Mouse (Mus musculus): ENCODE measurements around the gene Plekhg4. TPM values are rescaled to one million over a fixed set of nuclear protein-coding genes. Genes with fewer than 3 reads are reported as not detected.

Plekhg4 gene
- polyA plus RNA-seq (2016; fragmentation: Nextera tagmentation; extraction: Ambion mirVana): 0.35 and 0.75 TPM in 2 replicates

DNA sequence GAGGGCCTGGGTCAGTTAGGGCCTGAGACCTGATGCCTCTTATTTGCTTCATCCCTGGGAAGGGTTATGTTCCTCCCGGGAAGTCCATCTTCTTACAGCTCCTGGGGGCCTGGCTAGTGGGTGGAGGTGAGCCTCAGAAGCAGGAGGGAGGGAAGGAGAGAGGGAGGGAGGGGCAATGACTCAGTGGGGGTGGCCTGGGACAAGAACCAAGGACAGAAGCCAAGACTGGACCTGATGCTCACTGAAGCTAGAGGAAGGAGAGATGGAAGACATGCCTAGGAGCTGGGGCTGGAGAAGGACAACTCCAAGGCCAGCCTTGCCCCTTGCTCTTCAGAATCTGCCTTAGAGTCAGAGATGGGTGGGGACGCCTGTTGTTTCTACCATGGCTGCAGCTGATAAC is at the start of gene Plekhg4:
TSS of gene Plekhg4 (plus strand) at position 243 of the 400 bp plus-strand sequence.
- Histone ChIP-seq H3K27ac (no peak within 1 kb of the TSS; the same call in 1 of the 2 replicates), H3K4me3 (no peak within 1 kb of the TSS), H3K4me2 (replicated peaks) (peak within 1 kb of the TSS; percentile 53; the same call in 1 of the 2 replicates), H3K4me1 (no peaks in the 10 kb centered on the region), H3K9ac (no peak within 1 kb of the TSS), H3K9me3 (no peaks in the 10 kb centered on the region; the same call in 1 of the 2 replicates), H3K36me3 (peaks cover 7% of the 10 kb centered on the region; the same call in 1 of the 2 replicates), H3K27me3 (replicated peaks) (no peaks in the 10 kb centered on the region)
- no peak for ATAC-seq (ENCODE audit: low FRiP score, low read depth)
- 65% methylated on average over 2 of the region's 2 CpGs for WGBS

DNA sequence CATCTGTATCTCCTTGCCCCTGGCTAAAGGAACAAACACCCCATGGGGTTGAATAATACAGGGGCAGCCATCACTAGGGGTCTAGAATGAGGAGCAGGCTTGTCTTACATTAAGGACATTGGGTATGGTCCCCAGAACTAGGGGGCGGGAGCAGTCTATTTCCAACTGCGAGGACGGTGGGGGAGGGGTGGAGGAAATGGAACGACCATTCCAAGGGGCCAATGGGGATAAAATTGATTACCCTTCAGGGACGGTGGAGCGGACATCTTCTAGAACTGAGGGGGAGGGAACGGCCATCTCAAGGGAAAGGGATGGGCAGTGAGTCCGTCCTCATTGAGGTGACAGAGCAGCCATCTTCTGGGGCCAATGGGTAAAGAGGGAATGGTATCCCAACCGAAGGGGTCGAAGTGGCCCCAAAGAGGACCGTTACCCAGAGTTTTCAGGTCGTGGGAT is 47.4 kb upstream of the Plekhg4 start:
- Histone ChIP-seq H3K9me3 (no peaks in the 10 kb centered on the region), H3K9ac (peak overlapping the region; percentile 80), H3K27me3 (replicated peaks) (no peaks in the 10 kb centered on the region), H3K4me1 (peaks cover 21% of the 10 kb centered on the region), H3K4me3 (peak overlapping the region; percentile 70), H3K4me2 (replicated peaks) (peak overlapping the region; percentile 82), H3K36me3 (peaks cover 41% of the 10 kb centered on the region), H3K27ac (0 out of 2 replicates have a peak overlapping the region, but pooled peaks have one; percentile 43)
- ATAC-seq (ENCODE audit: low FRiP score, low read depth): peak; percentile 68
- under 1% methylated on average over 12 of the region's 12 CpGs for WGBS

DNA sequence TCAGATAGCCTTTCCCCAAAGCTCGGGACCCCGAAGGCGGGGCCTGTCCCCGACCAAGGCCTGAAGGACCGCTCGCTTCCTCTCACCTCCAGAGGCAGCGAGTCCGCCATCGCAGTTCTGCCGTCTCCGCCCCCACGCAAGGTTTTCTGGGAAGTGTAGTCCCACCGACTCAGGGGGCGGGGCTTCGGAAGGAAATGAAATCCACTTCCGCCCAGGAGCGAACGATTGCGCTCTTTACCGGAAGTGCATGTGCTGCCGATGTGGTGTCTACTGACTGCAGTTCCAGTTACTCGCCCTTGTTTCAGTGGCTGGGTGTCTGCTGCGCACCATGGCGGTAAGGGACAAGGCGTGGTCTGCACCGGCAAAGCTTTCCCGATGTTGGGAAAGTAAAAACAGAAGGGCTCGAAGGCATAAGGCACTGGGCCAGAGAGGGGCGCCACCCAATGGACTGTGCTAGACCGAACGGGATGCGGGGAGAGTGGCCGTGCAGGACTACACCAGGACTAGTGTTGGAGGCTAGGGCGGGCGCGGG is 46.9 kb upstream of the Plekhg4 start, which contains the start of the genes Lrrc29 and Tmem208:
TSS of gene Lrrc29 (minus strand) at position 138 of the 532 bp plus-strand sequence.
TSS of gene Tmem208 (plus strand) at position 214 of the 532 bp plus-strand sequence.
- no peaks in the 10 kb centered on the region for H3K27me3 ChIP-seq (replicated peaks)
- peaks cover 21% of the 10 kb centered on the region for H3K4me1 ChIP-seq
- peak within 1 kb of the TSS; percentile 82 for H3K4me2 ChIP-seq (replicated peaks)
- peaks cover 46% of the 10 kb centered on the region for H3K36me3 ChIP-seq
- WGBS: under 1% methylated on average over 36 of the region's 36 CpGs
- ATAC-seq (ENCODE audit: low FRiP score, low read depth): peak; percentile 92
- no peaks in the 10 kb centered on the region for H3K9me3 ChIP-seq
- peak within 1 kb of the TSS; percentile 70 for H3K4me3 ChIP-seq
- peak within 1 kb of the TSS; percentile 80 for H3K9ac ChIP-seq
- H3K27ac ChIP-seq: 0 out of 2 replicates have a peak within 1 kb of the TSS, but pooled peaks have one; percentile 43

DNA sequence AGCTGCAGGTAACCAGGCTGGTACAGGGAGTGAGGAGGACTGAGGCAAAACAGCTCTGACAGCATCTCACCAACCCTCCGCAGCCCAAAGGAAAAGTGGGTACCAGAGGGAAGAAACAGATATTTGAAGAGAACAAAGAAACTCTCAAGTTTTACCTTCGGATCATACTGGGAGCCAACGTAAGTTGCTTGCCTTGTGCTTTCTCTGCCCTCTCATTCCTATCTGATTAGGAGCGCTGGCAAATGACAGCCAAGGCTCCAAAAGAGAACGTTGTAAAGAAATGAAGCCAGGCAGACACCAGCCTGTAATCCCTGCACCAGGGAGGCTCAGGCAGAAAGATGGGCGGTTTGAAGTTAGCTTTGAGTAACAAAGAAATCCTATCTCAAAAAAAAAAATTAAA is 46.1 kb upstream of the Plekhg4 start:
- H3K4me1 ChIP-seq: peaks cover 21% of the 10 kb centered on the region
- H3K9me3 ChIP-seq: no peaks in the 10 kb centered on the region
- peak overlapping the region; percentile 71 for H3K9ac ChIP-seq
- no peaks in the 10 kb centered on the region for H3K27me3 ChIP-seq (replicated peaks)
- WGBS: 49% methylated on average over 6 of the region's 6 CpGs
- peak overlapping the region; percentile 70 for H3K4me3 ChIP-seq
- H3K4me2 ChIP-seq (replicated peaks): peak overlapping the region; percentile 82
- no peak for ATAC-seq (ENCODE audit: low FRiP score, low read depth)
- peaks cover 54% of the 10 kb centered on the region for H3K36me3 ChIP-seq
- H3K27ac ChIP-seq: no peak overlapping the region

DNA sequence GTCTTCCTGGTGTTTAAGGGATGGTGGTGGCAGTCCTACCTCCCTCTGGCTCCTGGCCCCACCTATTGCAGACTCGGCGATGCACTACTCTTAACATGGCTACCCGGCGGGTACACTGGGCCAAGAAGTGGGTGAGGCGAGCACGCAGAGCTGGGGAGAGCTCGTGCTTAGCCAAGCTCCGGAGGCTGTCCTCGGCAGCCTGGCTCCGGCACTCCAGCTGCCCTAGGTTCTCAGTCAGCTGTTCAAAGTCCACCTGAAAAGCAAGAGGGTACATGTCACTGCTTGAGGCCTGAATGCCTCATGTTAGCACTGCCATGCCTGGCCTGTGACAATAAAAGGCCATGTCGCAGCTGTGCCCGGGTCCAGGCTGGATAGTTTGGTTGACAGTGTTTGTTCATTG is 42.7 kb upstream of the Plekhg4 start:
- Histone ChIP-seq H3K27ac (no peak overlapping the region), H3K4me3 (no peak overlapping the region), H3K36me3 (peaks cover 62% of the 10 kb centered on the region), H3K4me1 (peaks cover 11% of the 10 kb centered on the region), H3K27me3 (replicated peaks) (no peaks in the 10 kb centered on the region), H3K9ac (no peak overlapping the region), H3K4me2 (replicated peaks) (no peak overlapping the region), H3K9me3 (no peaks in the 10 kb centered on the region)
- WGBS: 96% methylated on average over 12 of the region's 12 CpGs
- no peak for ATAC-seq (ENCODE audit: low FRiP score, low read depth)

DNA sequence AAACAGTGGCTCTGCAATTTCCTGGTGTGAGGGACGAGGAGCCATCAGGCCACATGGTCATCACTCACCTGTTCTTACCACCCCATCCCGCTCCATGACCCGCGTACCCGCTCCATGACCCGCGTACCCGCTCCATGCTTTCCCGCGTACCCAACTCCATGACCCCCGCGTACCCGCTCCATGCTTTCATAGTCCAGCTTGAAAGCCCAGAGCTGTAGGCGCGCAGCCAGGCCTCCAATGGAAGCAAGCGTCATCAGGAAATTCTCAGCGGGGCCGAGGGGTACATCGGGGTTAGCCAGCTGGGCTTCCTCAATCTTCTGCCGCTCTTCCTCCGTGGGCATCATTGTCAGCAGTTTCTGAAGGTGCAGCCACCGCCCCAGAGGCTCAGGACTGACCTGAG is 41.6 kb upstream of the Plekhg4 start:
- no peaks in the 10 kb centered on the region for H3K27me3 ChIP-seq (replicated peaks)
- H3K9ac ChIP-seq: 0 out of 2 replicates have a peak overlapping the region, but pooled peaks have one; percentile 17
- no peak for ATAC-seq (ENCODE audit: low FRiP score, low read depth)
- no peak overlapping the region for H3K27ac ChIP-seq
- WGBS: 95% methylated on average over 22 of the region's 22 CpGs
- H3K4me2 ChIP-seq (replicated peaks): no peak overlapping the region
- H3K4me1 ChIP-seq: peaks cover 10% of the 10 kb centered on the region
- H3K36me3 ChIP-seq: peaks cover 66% of the 10 kb centered on the region
- no peaks in the 10 kb centered on the region for H3K9me3 ChIP-seq
- H3K4me3 ChIP-seq: no peak overlapping the region

DNA sequence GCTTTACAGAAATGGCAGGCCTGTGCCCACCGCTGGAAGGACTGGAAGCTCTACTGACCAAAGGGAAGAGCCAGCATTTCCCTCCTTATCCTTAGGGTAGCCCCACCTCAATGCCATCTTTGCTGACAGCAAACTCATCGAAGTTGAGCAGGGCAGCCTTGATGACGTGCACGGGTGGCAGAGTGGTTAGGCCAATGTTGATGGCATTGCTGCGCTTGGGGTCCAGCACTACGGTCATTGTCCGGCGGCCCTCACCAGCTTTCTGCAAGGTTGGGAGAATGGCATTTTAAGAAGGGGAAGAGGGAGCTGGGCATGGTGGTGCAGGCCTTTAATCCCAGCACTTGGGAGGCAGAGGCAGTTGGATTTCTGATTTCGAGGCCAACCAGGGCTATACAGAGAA is 41.1 kb upstream of the Plekhg4 start:
- Histone ChIP-seq H3K9me3 (no peaks in the 10 kb centered on the region), H3K4me3 (no peak overlapping the region), H3K27me3 (replicated peaks) (no peaks in the 10 kb centered on the region), H3K9ac (0 out of 2 replicates have a peak overlapping the region, but pooled peaks have one; percentile 17), H3K27ac (no peak overlapping the region), H3K36me3 (peaks cover 66% of the 10 kb centered on the region), H3K4me1 (peaks cover 7% of the 10 kb centered on the region), H3K4me2 (replicated peaks) (no peak overlapping the region)
- WGBS: 95% methylated on average over 9 of the region's 9 CpGs
- no peak for ATAC-seq (ENCODE audit: low FRiP score, low read depth)

DNA sequence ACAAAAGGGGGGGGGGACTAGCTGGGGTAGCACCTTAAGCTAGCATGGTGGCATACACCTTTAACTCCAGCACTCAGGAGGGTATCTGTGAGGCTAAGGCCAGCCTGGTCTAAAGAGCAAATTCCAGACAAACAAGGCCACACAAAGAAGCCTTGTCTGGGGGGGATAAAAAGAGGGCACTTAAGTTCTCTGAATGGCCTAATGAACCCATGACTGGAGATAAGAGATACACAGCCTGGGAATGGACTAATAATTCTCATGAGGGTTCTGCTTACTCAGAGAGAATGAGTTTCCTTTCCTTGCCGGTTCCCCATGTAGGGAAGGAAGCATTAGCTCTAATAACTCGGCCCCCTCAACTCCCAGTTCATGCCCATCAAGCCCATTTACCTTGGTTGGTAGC is 40.6 kb upstream of the Plekhg4 start:
- H3K9ac ChIP-seq: no peak overlapping the region
- H3K4me3 ChIP-seq: no peak overlapping the region
- H3K4me1 ChIP-seq: peaks cover 1% of the 10 kb centered on the region
- no peaks in the 10 kb centered on the region for H3K9me3 ChIP-seq
- no peak for ATAC-seq (ENCODE audit: low FRiP score, low read depth)
- peaks cover 66% of the 10 kb centered on the region for H3K36me3 ChIP-seq
- no peak overlapping the region for H3K4me2 ChIP-seq (replicated peaks)
- WGBS: 71% methylated on average over 2 of the region's 2 CpGs
- no peaks in the 10 kb centered on the region for H3K27me3 ChIP-seq (replicated peaks)
- H3K27ac ChIP-seq: no peak overlapping the region

DNA sequence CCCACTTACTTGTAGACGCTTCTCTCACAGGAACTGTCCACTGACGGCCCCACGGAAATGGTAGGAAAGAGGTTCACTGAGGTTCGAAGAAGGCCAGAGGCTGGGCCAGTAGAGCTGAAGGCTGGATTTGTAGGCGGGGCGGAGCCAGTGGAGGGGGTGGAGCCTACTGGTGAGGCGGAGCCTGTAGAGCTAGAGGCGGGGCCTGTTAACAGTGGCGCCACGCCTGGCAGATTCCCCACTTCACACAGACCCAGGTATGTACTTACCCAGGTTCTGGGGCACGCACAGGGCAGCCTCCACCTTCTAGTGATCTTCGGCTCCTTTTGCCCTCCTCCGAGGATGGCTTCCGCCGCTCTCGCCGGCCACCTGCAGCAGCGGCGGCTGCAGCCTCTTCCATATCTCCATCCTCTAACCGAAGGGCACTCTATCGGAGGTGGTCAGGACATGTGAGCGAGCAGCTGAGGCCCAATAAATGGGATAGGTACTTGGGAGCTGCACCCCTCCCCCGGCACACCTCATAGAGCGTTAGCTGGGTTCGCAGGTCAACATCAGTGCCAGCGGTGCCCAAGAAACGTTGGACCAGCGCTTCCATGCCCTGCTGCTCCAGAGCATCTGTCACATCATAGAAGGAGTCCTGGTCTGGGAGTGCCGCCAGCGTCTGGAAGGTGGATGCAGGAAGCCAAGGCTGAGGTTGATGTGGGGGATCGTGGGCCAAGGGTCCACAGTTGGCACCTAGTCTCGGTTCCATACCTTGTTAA is 36.5 kb upstream of the Plekhg4 start:
- Histone ChIP-seq H3K27ac (no peak overlapping the region), H3K27me3 (replicated peaks) (no peaks in the 10 kb centered on the region), H3K4me1 (no peaks in the 10 kb centered on the region), H3K4me2 (replicated peaks) (no peak overlapping the region; the same call in 1 of the 2 replicates), H3K36me3 (peaks cover 28% of the 10 kb centered on the region), H3K4me3 (no peak overlapping the region), H3K9me3 (no peaks in the 10 kb centered on the region), H3K9ac (no peak overlapping the region)
- ATAC-seq (ENCODE audit: low FRiP score, low read depth): no peak
- WGBS: 46% methylated on average over 32 of the region's 32 CpGs

DNA sequence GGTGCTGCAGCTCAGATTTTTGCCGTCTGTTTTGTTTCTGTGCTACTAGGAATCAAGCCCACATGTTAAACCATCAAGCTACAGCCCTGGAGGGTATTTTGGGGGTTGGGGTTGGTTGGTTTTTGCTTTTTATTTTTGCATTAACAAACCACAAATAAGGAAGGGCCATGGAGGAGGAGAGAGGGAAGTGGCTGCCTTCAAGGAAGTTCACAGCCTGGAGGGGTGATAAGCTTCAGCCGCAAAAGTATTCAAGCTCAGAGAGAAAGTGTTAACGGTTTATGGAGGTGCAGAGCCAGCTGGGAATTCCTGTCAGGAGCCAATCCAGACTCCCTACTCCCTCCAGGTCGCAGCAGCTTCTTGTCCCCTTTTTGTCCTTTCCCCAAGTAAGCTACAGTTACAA is 34.1 kb upstream of the Plekhg4 start:
- peaks cover 14% of the 10 kb centered on the region for H3K36me3 ChIP-seq
- no peak overlapping the region for H3K4me3 ChIP-seq
- no peaks in the 10 kb centered on the region for H3K4me1 ChIP-seq
- no peaks in the 10 kb centered on the region for H3K9me3 ChIP-seq
- H3K27ac ChIP-seq: no peak overlapping the region
- no peak overlapping the region for H3K9ac ChIP-seq
- H3K4me2 ChIP-seq (replicated peaks): no peak overlapping the region
- H3K27me3 ChIP-seq (replicated peaks): no peaks in the 10 kb centered on the region
- no peak for ATAC-seq (ENCODE audit: low FRiP score, low read depth)
- 56% methylated on average over 4 of the region's 4 CpGs for WGBS

DNA sequence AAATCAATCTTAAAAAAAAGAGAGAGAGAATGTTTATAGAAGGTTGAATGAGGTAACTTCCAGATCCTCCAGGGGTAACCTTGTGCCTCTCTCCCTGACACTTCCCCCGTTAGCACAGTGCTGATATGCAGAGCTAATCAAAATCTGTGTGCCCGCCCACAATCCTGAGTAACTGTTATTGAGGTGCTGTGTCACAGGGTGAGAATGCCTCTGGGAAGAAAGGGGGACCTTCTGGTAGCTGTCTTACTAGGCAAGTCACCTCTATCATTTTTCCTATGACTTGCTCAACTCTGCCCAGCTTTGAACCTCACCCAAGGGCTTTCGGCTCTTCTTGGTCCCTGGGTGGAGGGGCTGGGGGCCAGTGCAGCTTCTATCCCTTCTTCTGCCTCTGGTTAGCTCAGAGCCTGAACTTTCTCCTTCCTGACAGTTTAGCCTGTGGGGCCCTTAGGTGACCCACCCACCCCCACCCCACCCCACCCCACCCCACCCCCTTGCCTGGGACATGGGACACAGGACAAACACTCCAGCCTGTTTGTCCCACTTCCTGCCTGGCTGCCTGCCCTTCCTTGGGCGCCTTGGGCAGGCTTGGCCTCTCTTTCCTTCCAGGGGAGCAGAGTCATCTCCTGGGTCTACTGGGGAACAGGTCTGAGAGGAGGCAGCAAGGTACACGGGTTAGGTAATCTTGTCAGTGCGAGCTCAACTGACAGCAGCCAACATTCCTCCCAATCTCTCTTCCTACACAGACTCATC is 33.0 kb upstream of the Plekhg4 start:
- Histone ChIP-seq H3K36me3 (peaks cover 5% of the 10 kb centered on the region; the same call in 1 of the 2 replicates), H3K27me3 (replicated peaks) (no peaks in the 10 kb centered on the region), H3K27ac (no peak overlapping the region), H3K4me2 (replicated peaks) (no peak overlapping the region), H3K4me1 (no peaks in the 10 kb centered on the region), H3K9ac (no peak overlapping the region), H3K9me3 (no peaks in the 10 kb centered on the region), H3K4me3 (no peak overlapping the region)
- 88% methylated on average over 6 of the region's 6 CpGs for WGBS
- no peak for ATAC-seq (ENCODE audit: low FRiP score, low read depth)

DNA sequence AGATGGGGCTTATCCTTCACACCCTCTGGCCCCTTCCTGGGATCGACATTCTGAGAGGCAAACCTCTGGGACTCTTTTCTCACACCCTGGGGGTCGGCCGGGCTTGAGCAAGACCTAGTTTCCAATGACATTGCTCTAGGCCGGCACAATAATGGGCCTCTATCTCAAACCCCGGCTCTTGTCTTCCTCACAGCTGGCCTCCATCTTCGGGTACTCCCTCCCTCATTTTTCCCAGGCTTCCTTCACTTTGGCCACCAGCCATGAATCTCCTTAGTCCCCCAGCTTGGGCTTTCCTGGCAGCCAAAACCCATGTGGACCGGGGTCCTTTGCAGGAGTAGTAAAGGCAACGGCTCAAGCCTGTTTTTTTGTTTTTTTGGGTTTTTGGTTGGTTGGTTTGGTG is 31.7 kb upstream of the Plekhg4 start:
- peaks cover 4% of the 10 kb centered on the region; the same call in 1 of the 2 replicates for H3K27me3 ChIP-seq (replicated peaks)
- WGBS: 59% methylated on average over 8 of the region's 8 CpGs

More for the DNA sequence above, 31.7 kb upstream of the Plekhg4 start:
- Histone ChIP-seq H3K4me1 (peaks cover 6% of the 10 kb centered on the region), H3K4me3 (no peak overlapping the region), H3K9ac (no peak overlapping the region), H3K9me3 (no peaks in the 10 kb centered on the region), H3K4me2 (replicated peaks) (no peak overlapping the region), H3K36me3 (peaks cover 1% of the 10 kb centered on the region; the same call in 1 of the 2 replicates), H3K27ac (no peak overlapping the region)
- ATAC-seq (ENCODE audit: low FRiP score, low read depth): no peak

Measured in neural tube, embryonic 12.5 days (tissue).